Mouse (Mus musculus) liver, adult 2 months (tissue): Measurements from ENCODE around the gene Pum1.

ENCODE experiments used
- CTCF ChIP-seq: fragments of 200-500 bp; IDR thresholded peaks from 2 replicates; pipeline ENCODE4 v1.5.1; 2011; ENCODE audit warnings: low read depth, low read length, control low read depth
- POLR2A ChIP-seq: fragments of 200-500 bp; IDR thresholded peaks from 2 replicates; pipeline ENCODE4 v1.6.1; 2011; ENCODE audit warnings: low read length, control low read depth; ENCODE audit not compliant: insufficient read depth; ENCODE audit errors: extremely low read depth

DNA sequence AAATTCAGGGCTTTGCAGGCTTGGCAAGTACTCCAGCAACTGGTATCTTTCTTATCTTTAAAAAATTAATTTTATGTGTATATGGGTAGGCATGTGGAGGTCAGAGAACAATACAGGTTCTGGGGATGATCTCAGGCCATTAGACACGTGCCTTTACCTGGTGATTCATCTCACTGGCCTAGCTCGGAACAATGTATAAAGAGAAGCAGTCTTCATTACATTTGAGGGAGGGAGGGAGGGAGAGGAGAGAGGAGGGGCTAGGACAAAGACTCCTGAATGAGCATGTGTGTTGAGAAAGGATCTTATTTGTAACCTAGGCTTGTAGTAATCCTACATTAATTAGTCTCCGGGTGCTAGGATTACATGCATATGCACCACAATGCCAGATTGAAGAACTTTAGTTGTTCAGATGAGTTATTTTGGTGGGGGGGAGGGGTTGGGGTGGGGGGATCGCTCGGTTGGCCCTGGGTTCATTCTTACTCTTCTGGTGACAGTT, 48.3 kb downstream of the Pum1 start:
- TF ChIP-seq CTCF: no peak
- TF ChIP-seq POLR2A: no peak
